In genomic region chr9:76014631-76015531, GRCm38 (mm10) we compare ENCODE assay signal across 8 mouse cellular contexts. TPM values are rescaled to one million over a fixed set of nuclear protein-coding genes. Genes with fewer than 3 reads are reported as not detected.
A peak's percentile ranks its signal among the peaks of the same experiment; 100 is the strongest.
DNase-seq lines count a peak whose midpoint lies in the region; ATAC-seq and TF ChIP-seq lines count a peak whose summit lies in the region.

Gene Hmgcll1, plus strand, starts transcription at chr9:76014855.

- no peak for TF ChIP-seq CTCF in lung, adult 2 months (IDR thresholded peaks at IDR 0.05; ENCODE audit: insufficient read depth, low read length)
- TF ChIP-seq CTCF in lung, postnatal 0 days (IDR thresholded peaks at IDR 0.05) = no peak

- no peaks in the 10 kb centered on the region for H3K36me3 ChIP-seq in forebrain, embryonic 14.5 days (ENCODE audit: control insufficient read depth, insufficient read depth, low read length)
- H3K36me3 ChIP-seq in lung, postnatal 0 days (ENCODE audit: insufficient read depth, low read length) = no peaks in the 10 kb centered on the region

- H3K27ac ChIP-seq in forebrain, embryonic 14.5 days (ENCODE audit: low read depth, low read length) = peak within 1 kb of the TSS; percentile 91
- peak within 1 kb of the TSS; percentile 78 for H3K27ac ChIP-seq in lung, postnatal 0 days (ENCODE audit: low read length)

- H3K9me3 ChIP-seq in forebrain, embryonic 14.5 days (replicated peaks; ENCODE audit: control insufficient read depth, low read length) = no peaks in the 10 kb centered on the region
- H3K9me3 ChIP-seq in lung, postnatal 0 days (ENCODE audit: low read length) = no peaks in the 10 kb centered on the region

- peak within 1 kb of the TSS; percentile 85 for H3K9ac ChIP-seq in forebrain, embryonic 14.5 days (ENCODE audit: low read length)
- peak within 1 kb of the TSS; percentile 34 for H3K9ac ChIP-seq in lung, postnatal 0 days (replicated peaks; ENCODE audit: low read depth)

- TF ChIP-seq POLR2A in lung, adult 2 months (IDR thresholded peaks at IDR 0.05; ENCODE audit: borderline replicate concordance, extremely low read depth, low read depth, low read length) = no peak

- DNase-seq in lung, adult 2 months = peak; percentile 46
- DNase-seq in lung, postnatal 10 days = no peak
- peak; percentile 58 for DNase-seq in forebrain, embryonic 14.5 days (ENCODE audit: low spot score)
- DNase-seq in layer of hippocampus, adult 8-10 months (ENCODE audit: low spot score in 2 of 2) = peak; percentile 61 to 75
- DNase-seq in lung, postnatal 0 days (ENCODE audit: low spot score) = peak; percentile 42
- peak; percentile 62 for DNase-seq in right cerebral cortex, postnatal 4 days
- no peak for DNase-seq in spleen, adult 12 weeks (ENCODE audit: low spot score)

- no peaks in the 10 kb centered on the region for H3K27me3 ChIP-seq in forebrain, embryonic 14.5 days (replicated peaks; ENCODE audit: control insufficient read depth, insufficient read depth, low read length)
- H3K27me3 ChIP-seq in lung, postnatal 0 days (replicated peaks; ENCODE audit: insufficient read depth, low read length) = no peaks in the 10 kb centered on the region

- WGBS in lung, adult 2 months = 26% methylated on average over 40 of the region's 40 CpGs
- 2% methylated on average over 38 of the region's 40 CpGs for WGBS in forebrain, embryonic 14.5 days
- 11% methylated on average over 40 of the region's 40 CpGs for WGBS in lung, postnatal 0 days

- H3K4me1 ChIP-seq in lung, adult 2 months (ENCODE audit: control insufficient read depth, insufficient read depth, low read length) = peaks cover 8% of the 10 kb centered on the region
- no peaks in the 10 kb centered on the region for H3K4me1 ChIP-seq in forebrain, embryonic 14.5 days (ENCODE audit: control insufficient read depth, insufficient read depth, low read length)
- H3K4me1 ChIP-seq in lung, postnatal 0 days (ENCODE audit: insufficient read depth, low read depth, low read length) = peaks cover 20% of the 10 kb centered on the region; the same call in 1 of the 2 replicates

- H3K4me3 ChIP-seq in lung, adult 2 months (replicated peaks; ENCODE audit: extremely low read depth, low read depth, low read length) = peak within 1 kb of the TSS; percentile 63
- peak within 1 kb of the TSS; percentile 53 for H3K4me3 ChIP-seq in forebrain, embryonic 14.5 days (ENCODE audit: low read depth, low read length)
- H3K4me3 ChIP-seq in lung, postnatal 0 days (ENCODE audit: low read depth, low read length) = peak within 1 kb of the TSS; percentile 41

- ATAC-seq in cerebellum, adult (ENCODE audit: insufficient number of reproducible peaks, low FRiP score, low TSS enrichment) = peak; percentile 91
- peak; percentile 91 for ATAC-seq in forebrain, embryonic 14.5 days
- peak; percentile 42 for ATAC-seq in lung, postnatal 0 days

- peak within 1 kb of the TSS; percentile 77 for H3K4me2 ChIP-seq in forebrain, embryonic 14.5 days (ENCODE audit: low read length)
- H3K4me2 ChIP-seq in lung, postnatal 0 days (replicated peaks; ENCODE audit: low read depth, low read length) = peak within 1 kb of the TSS; percentile 82

- no peak for TF ChIP-seq EP300 in lung, postnatal 0 days (IDR thresholded peaks at IDR 0.05)

RNA-seq across cellular contexts. Expression of gene Hmgcll1, which starts in this region (rescaled TPM):
- 1.6 and 2.7 TPM in 2 replicates for polyA plus RNA-seq in lung, adult 2 months (2012; rRNA removed)
- polyA plus RNA-seq in forebrain, embryonic 14.5 days (2014; fragmentation: Nextera tagmentation; extraction: Ambion mirVana) = 17.2 and 21.5 TPM in 2 replicates
- 10 to 100 TPM; 12.7 to 19.7 (median 15.4) TPM for total RNA-seq in layer of hippocampus, adult 8-10 months (2022)
- 4.7 and 5.7 TPM in 2 replicates for polyA plus RNA-seq in lung, postnatal 0 days (2015; fragmentation: Nextera tagmentation; extraction: Ambion mirVana)

Comparison
In these comparisons a context has a peak if more than half of its experiments do, and no peak if none do; other contexts are left out.
1. DNase-seq: peak in lung, adult 2 months (single experiment), forebrain, embryonic 14.5 days (single experiment), layer of hippocampus, adult 8-10 months (2 of 2), lung, postnatal 0 days (single experiment) and right cerebral cortex, postnatal 4 days (single experiment); none in lung, postnatal 10 days (single experiment) and spleen, adult 12 weeks (single experiment).
2. Peak in every context shown above with its lines, with median percentiles within 50 percentile points of each other: H3K4me3 ChIP-seq and ATAC-seq.